8 mouse cellular contexts compared by ENCODE assay signal in the genomic region with DNA sequence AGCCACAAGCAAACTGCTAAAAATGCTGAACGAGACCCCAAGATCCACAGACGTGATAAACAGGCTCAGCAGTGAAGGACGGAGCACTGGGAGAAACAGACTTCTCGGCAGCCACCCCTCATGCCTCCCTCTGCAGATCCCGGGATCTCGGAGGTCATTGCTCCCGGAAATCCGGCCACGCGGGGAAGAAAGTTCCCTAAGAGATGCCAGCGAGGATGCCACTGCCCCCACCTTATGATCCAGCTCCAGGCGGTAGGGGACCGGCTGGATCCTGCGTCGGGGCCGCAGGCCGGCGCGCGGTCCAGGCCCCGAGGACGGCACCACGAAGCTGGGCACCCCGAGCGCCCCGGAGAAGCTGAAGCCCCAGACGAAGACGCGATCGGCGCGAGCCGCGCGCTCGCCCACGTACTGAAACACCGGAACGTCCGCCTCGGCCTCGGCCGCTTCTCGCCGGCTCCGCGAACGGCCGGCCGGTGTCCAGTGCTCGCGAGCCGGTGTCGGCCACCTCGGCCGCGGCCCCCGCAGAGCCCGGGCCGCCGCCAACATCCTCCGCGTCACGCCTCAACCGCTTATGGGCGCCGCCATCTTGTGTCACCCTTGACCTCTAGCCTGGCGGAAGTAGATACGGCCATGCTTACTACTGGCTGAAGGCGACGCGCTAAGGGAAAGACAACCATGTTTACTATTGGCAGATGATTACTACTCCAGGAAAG. TPM values are rescaled to one million over a fixed set of nuclear protein-coding genes. Genes with fewer than 3 reads are reported as not detected.
DNase-seq lines count a peak whose midpoint lies in the region; ATAC-seq and TF ChIP-seq lines count a peak whose summit lies in the region.

A gene (minus strand): TSS at position 606 of the 713 bp plus-strand sequence.

- under 1% methylated on average over 72 of the region's 72 CpGs for WGBS in forebrain, embryonic 12.5 days
- WGBS in heart, postnatal 0 days, result under 1% methylated on average over 71 of the region's 72 CpGs
- WGBS in liver, embryonic 16.5 days (ENCODE audit: insufficient replicate concordance), result under 1% methylated on average over 72 of the region's 72 CpGs
- under 1% methylated on average over 72 of the region's 72 CpGs for WGBS in neural tube, embryonic 13.5 days

- H3K4me3 ChIP-seq in forebrain, embryonic 12.5 days (replicated peaks), result peak within 1 kb of the TSS; percentile 97
- H3K4me3 ChIP-seq in heart, postnatal 0 days (ENCODE audit: low read depth, low read length), result peak within 1 kb of the TSS; percentile 98
- H3K4me3 ChIP-seq in liver, embryonic 16.5 days (ENCODE audit: low read depth, low read length), result peak within 1 kb of the TSS; percentile 86
- H3K4me3 ChIP-seq in neural tube, embryonic 13.5 days, result peak within 1 kb of the TSS; percentile 95
- peak within 1 kb of the TSS; percentile 80 for H3K4me3 ChIP-seq in testis, adult 2 months (ENCODE audit: control insufficient read depth, low read depth, low read length)

- no peak for TF ChIP-seq CTCF in heart, postnatal 0 days (IDR thresholded peaks at IDR 0.05; ENCODE audit: low read depth)
- TF ChIP-seq CTCF in testis, adult 2 months (IDR thresholded peaks at IDR 0.05; ENCODE audit: control insufficient read depth, insufficient read depth, insufficient replicate concordance, low read depth, low read length), result no peak

- peaks cover 4% of the 10 kb centered on the region; the same call in 1 of the 2 replicates for H3K36me3 ChIP-seq in forebrain, embryonic 12.5 days (replicated peaks)
- H3K36me3 ChIP-seq in heart, postnatal 0 days (replicated peaks; ENCODE audit: control insufficient read depth, insufficient read depth, low read length), result peaks cover 6% of the 10 kb centered on the region; the same call in 1 of the 2 replicates
- H3K36me3 ChIP-seq in liver, embryonic 16.5 days (ENCODE audit: control insufficient read depth, insufficient read depth), result no peaks in the 10 kb centered on the region
- peaks cover 9% of the 10 kb centered on the region; the same call in 1 of the 2 replicates for H3K36me3 ChIP-seq in neural tube, embryonic 13.5 days
- H3K36me3 ChIP-seq in testis, adult 2 months (ENCODE audit: control insufficient read depth, insufficient read depth, low read length), result no peaks in the 10 kb centered on the region

- TF ChIP-seq EP300 in heart, postnatal 0 days (IDR thresholded peaks at IDR 0.05; ENCODE audit: low read depth), result no peak

- H3K27ac ChIP-seq in forebrain, embryonic 12.5 days, result peak within 1 kb of the TSS; percentile 78
- H3K27ac ChIP-seq in heart, postnatal 0 days (ENCODE audit: low read depth), result peak within 1 kb of the TSS; percentile 89
- H3K27ac ChIP-seq in liver, embryonic 16.5 days (ENCODE audit: low read length), result peak within 1 kb of the TSS; percentile 52
- H3K27ac ChIP-seq in neural tube, embryonic 13.5 days (replicated peaks), result peak within 1 kb of the TSS; percentile 76
- peak within 1 kb of the TSS; percentile 86 for H3K27ac ChIP-seq in testis, adult 2 months (ENCODE audit: control insufficient read depth, insufficient read depth, low read depth, low read length)

- peak; percentile 62 to 74 for DNase-seq in CD8-positive naive resting alpha-beta T cell, adult 2 months (ENCODE audit: low read depth in 2 of 2, low spot score in 2 of 2)
- peak; percentile 82 for DNase-seq in c-Kit-positive CD71-positive TER-119-negative erythroid progenitor cells, embryonic 14.5 days (ENCODE audit: low read depth)
- DNase-seq in heart, postnatal 0 days (ENCODE audit: low spot score), result peak; percentile 94
- peak; percentile 89 to 93 for DNase-seq in kidney, postnatal 4 days

- peak within 1 kb of the TSS; percentile 92 for H3K4me2 ChIP-seq in forebrain, embryonic 12.5 days
- peak within 1 kb of the TSS; percentile 80 for H3K4me2 ChIP-seq in heart, postnatal 0 days (ENCODE audit: low read depth, low read length)
- peak within 1 kb of the TSS; percentile 81 for H3K4me2 ChIP-seq in liver, embryonic 16.5 days (ENCODE audit: low read depth, low read length)
- H3K4me2 ChIP-seq in neural tube, embryonic 13.5 days, result peak within 1 kb of the TSS; percentile 84

- no peaks in the 10 kb centered on the region for H3K27me3 ChIP-seq in forebrain, embryonic 12.5 days
- no peaks in the 10 kb centered on the region for H3K27me3 ChIP-seq in heart, postnatal 0 days (ENCODE audit: control insufficient read depth, insufficient read depth, low read length)
- no peaks in the 10 kb centered on the region for H3K27me3 ChIP-seq in liver, embryonic 16.5 days (ENCODE audit: control insufficient read depth, insufficient read depth, low read depth, low read length)
- no peaks in the 10 kb centered on the region for H3K27me3 ChIP-seq in neural tube, embryonic 13.5 days
- no peaks in the 10 kb centered on the region for H3K27me3 ChIP-seq in testis, adult 2 months (ENCODE audit: control insufficient read depth, insufficient read depth, low read length)

- peak within 1 kb of the TSS; percentile 69 for H3K9ac ChIP-seq in forebrain, embryonic 12.5 days
- peak within 1 kb of the TSS; percentile 69 for H3K9ac ChIP-seq in heart, postnatal 0 days (replicated peaks; ENCODE audit: low read depth, low read length)
- peak within 1 kb of the TSS; percentile 74 for H3K9ac ChIP-seq in liver, embryonic 16.5 days (ENCODE audit: low read depth, low read length)
- peak within 1 kb of the TSS; percentile 71 for H3K9ac ChIP-seq in neural tube, embryonic 13.5 days

- H3K9me3 ChIP-seq in forebrain, embryonic 12.5 days, result no peaks in the 10 kb centered on the region
- no peaks in the 10 kb centered on the region for H3K9me3 ChIP-seq in heart, postnatal 0 days (replicated peaks; ENCODE audit: control insufficient read depth, low read length)
- no peaks in the 10 kb centered on the region for H3K9me3 ChIP-seq in liver, embryonic 16.5 days (replicated peaks; ENCODE audit: control insufficient read depth, low read length)
- H3K9me3 ChIP-seq in neural tube, embryonic 13.5 days, result no peaks in the 10 kb centered on the region

- peak; percentile 80 for TF ChIP-seq POLR2A in testis, adult 2 months (IDR thresholded peaks at IDR 0.05; ENCODE audit: control insufficient read depth, low read depth, low read length)

- peak; percentile 91 for ATAC-seq in forebrain, embryonic 12.5 days (ENCODE audit: low FRiP score)
- peak; percentile 93 for ATAC-seq in heart, postnatal 0 days (ENCODE audit: insufficient read depth, low read depth)
- peak; percentile 90 for ATAC-seq in liver, embryonic 16.5 days (ENCODE audit: low read depth)
- ATAC-seq in neural tube, embryonic 13.5 days (ENCODE audit: low read depth), result peak; percentile 91

- H3K4me1 ChIP-seq in forebrain, embryonic 12.5 days, result peaks cover 16% of the 10 kb centered on the region
- H3K4me1 ChIP-seq in heart, postnatal 0 days (ENCODE audit: control insufficient read depth, insufficient read depth), result peaks cover 10% of the 10 kb centered on the region
- H3K4me1 ChIP-seq in liver, embryonic 16.5 days (ENCODE audit: control insufficient read depth, low read depth, low read length), result peaks cover 22% of the 10 kb centered on the region
- peaks cover 15% of the 10 kb centered on the region for H3K4me1 ChIP-seq in neural tube, embryonic 13.5 days (replicated peaks)
- H3K4me1 ChIP-seq in testis, adult 2 months (ENCODE audit: control insufficient read depth, insufficient read depth, low read length), result peaks cover 6% of the 10 kb centered on the region

RNA-seq across cellular contexts. Expression of the gene that starts here (rescaled TPM):
- 29.4 TPM in 2 replicates for polyA plus RNA-seq in forebrain, embryonic 12.5 days (2016; fragmentation: Nextera tagmentation; extraction: Ambion mirVana)
- total RNA-seq in heart, postnatal 0 days (2014; rRNA removed; ENCODE audit: low replicate concordance), result 19.7 and 23.5 TPM in 2 replicates
- 19.5 and 22.1 TPM in 2 replicates for polyA plus RNA-seq in heart, postnatal 0 days (2015; fragmentation: Nextera tagmentation; extraction: Ambion mirVana)
- 10.0 and 10.6 TPM in 2 replicates for polyA plus RNA-seq in liver, embryonic 16.5 days (2015; fragmentation: Nextera tagmentation; extraction: Ambion mirVana)
- 14.9 and 16.6 TPM in 2 replicates for polyA plus RNA-seq in neural tube, embryonic 13.5 days (2015; fragmentation: Nextera tagmentation; extraction: Ambion mirVana)
- 8.9 and 10.3 TPM in 2 replicates for polyA plus RNA-seq in testis, adult 2 months (2012; rRNA removed)

Comparison
In these comparisons a context has a peak if more than half of its experiments do, and no peak if none do; other contexts are left out.
1. Peak in every context shown above with its lines: DNase-seq, ATAC-seq, H3K4me3 ChIP-seq and H3K27ac ChIP-seq.